Mouse (Mus musculus) testis, adult 2 months (tissue): ENCODE measurements around the gene Pitpna. TPM values are rescaled to one million over a fixed set of nuclear protein-coding genes. Genes with fewer than 3 reads are reported as not detected.

ENCODE experiments used
- H3K27ac ChIP-seq: fragments of 200-500 bp; 2 replicates; pipeline ENCODE4 v1.5.1; 2012; ENCODE audit warnings: low read depth, low read length; ENCODE audit not compliant: control insufficient read depth, insufficient read depth
- H3K27me3 ChIP-seq: fragments of 200-500 bp; 2 replicates; pipeline ENCODE4 v1.6.1; 2012; ENCODE audit warnings: mild to moderate bottlenecking, low read length, moderate library complexity; ENCODE audit not compliant: control insufficient read depth, insufficient read depth
- H3K36me3 ChIP-seq: fragments of 200-500 bp; 2 replicates; pipeline ENCODE4 v1.6.1; 2012; ENCODE audit warnings: mild to moderate bottlenecking, low read length; ENCODE audit not compliant: control insufficient read depth, insufficient read depth
- H3K4me1 ChIP-seq: fragments of 200-500 bp; 2 replicates; pipeline ENCODE4 v1.6.1; 2012; ENCODE audit warnings: low read length; ENCODE audit not compliant: control insufficient read depth, insufficient read depth
- H3K4me3 ChIP-seq: fragments of 200-500 bp; 2 replicates; pipeline ENCODE4 v1.5.1; 2012; ENCODE audit warnings: low read depth, mild to moderate bottlenecking, low read length, moderate library complexity, mixed read lengths; ENCODE audit not compliant: control insufficient read depth
- CTCF ChIP-seq: fragments of 200-500 bp; IDR thresholded peaks from 2 replicates; pipeline ENCODE4 v1.5.1; 2012; ENCODE audit warnings: low read depth, mild to moderate bottlenecking, inconsistent platforms, low read length, moderate library complexity; ENCODE audit not compliant: control insufficient read depth, insufficient read depth, insufficient replicate concordance
- POLR2A ChIP-seq: fragments of 200-500 bp; IDR thresholded peaks from 2 replicates; pipeline ENCODE4 v1.6.1; 2012; ENCODE audit warnings: low read depth, mild to moderate bottlenecking, inconsistent platforms, low read length, moderate library complexity; ENCODE audit not compliant: control insufficient read depth
- polyA plus RNA-seq: library from polyadenylated mRNA; depleted of rRNA; stranded (reverse); fragments of >200 nt; gene quantifications from 2 replicates; pipeline ENCODE4 v1.2.3, GENCODE M21; 2012

Pitpna gene
- polyA plus RNA-seq, 1 experiment: 41.3 TPM

GRCm38 (mm10) chr11:75585061-75585460 is 2.8 kb upstream of the Pitpna start:
- Histone ChIP-seq H3K4me3 (no peak overlapping the region), H3K27me3 (no peaks in the 10 kb centered on the region), H3K36me3 (no peaks in the 10 kb centered on the region), H3K4me1 (peaks cover 9% of the 10 kb centered on the region), H3K27ac (no peak overlapping the region)
- TF ChIP-seq POLR2A (no peak), CTCF (no peak)

- no peak overlapping the region for H3K4me3 ChIP-seq
- no peaks in the 10 kb centered on the region for H3K27me3 ChIP-seq
- TF ChIP-seq CTCF (no peak), POLR2A (no peak)
- H3K27ac ChIP-seq: no peak overlapping the region
- peaks cover 9% of the 10 kb centered on the region for H3K4me1 ChIP-seq
- no peaks in the 10 kb centered on the region for H3K36me3 ChIP-seq
These were observed 1.9 kb upstream of the Pitpna start for GRCm38 (mm10) chr11:75585978-75586377.

GRCm38 (mm10) chr11:75586963-75587362 is 934 bp upstream of the Pitpna start:
- H3K27ac ChIP-seq: no peak overlapping the region
- no peak overlapping the region; the same call in 1 of the 2 replicates for H3K4me3 ChIP-seq
- H3K27me3 ChIP-seq: no peaks in the 10 kb centered on the region
- TF ChIP-seq CTCF: no peak
- no peak for TF ChIP-seq POLR2A
- H3K4me1 ChIP-seq: peaks cover 9% of the 10 kb centered on the region
- H3K36me3 ChIP-seq: no peaks in the 10 kb centered on the region

GRCm38 (mm10) chr11:75588285-75588941 is 516 bp downstream of the Pitpna start:
- peak overlapping the region; percentile 2 for H3K27ac ChIP-seq
- no peaks in the 10 kb centered on the region for H3K27me3 ChIP-seq
- TF ChIP-seq POLR2A (peak; percentile 44; the same call in 1 of the 2 replicates), CTCF (no peak)
- peaks cover 9% of the 10 kb centered on the region for H3K4me1 ChIP-seq
- no peaks in the 10 kb centered on the region for H3K36me3 ChIP-seq
- peak overlapping the region; percentile 85 for H3K4me3 ChIP-seq

GRCm38 (mm10) chr11:75592612-75593011 is 4.7 kb downstream of the Pitpna start:
- no peaks in the 10 kb centered on the region for H3K27me3 ChIP-seq
- no peak overlapping the region for H3K27ac ChIP-seq
- H3K4me1 ChIP-seq: peaks cover 7% of the 10 kb centered on the region
- no peak for TF ChIP-seq POLR2A
- TF ChIP-seq CTCF: no peak
- H3K36me3 ChIP-seq: no peaks in the 10 kb centered on the region; the same call in 1 of the 2 replicates
- peak overlapping the region; percentile 84 for H3K4me3 ChIP-seq

GRCm38 (mm10) chr11:75594431-75594830 is 6.5 kb downstream of the Pitpna start:
- peak overlapping the region; percentile 56 for H3K27ac ChIP-seq
- no peaks in the 10 kb centered on the region; the same call in 1 of the 2 replicates for H3K4me1 ChIP-seq
- H3K27me3 ChIP-seq: no peaks in the 10 kb centered on the region
- peak; percentile 26; the same call in 1 of the 2 replicates for TF ChIP-seq POLR2A
- no peak for TF ChIP-seq CTCF
- peak overlapping the region; percentile 84 for H3K4me3 ChIP-seq
- no peaks in the 10 kb centered on the region; the same call in 1 of the 2 replicates for H3K36me3 ChIP-seq

- TF ChIP-seq CTCF (no peak), POLR2A (no peak)
- peaks cover 1% of the 10 kb centered on the region for H3K36me3 ChIP-seq
These were observed 7.5 kb downstream of the Pitpna start for GRCm38 (mm10) chr11:75595404-75595803.

GRCm38 (mm10) chr11:75595816-75596215 is 7.9 kb downstream of the Pitpna start:
- Histone ChIP-seq H3K4me1 (no peaks in the 10 kb centered on the region; the same call in 1 of the 2 replicates), H3K36me3 (peaks cover 1% of the 10 kb centered on the region), H3K27me3 (no peaks in the 10 kb centered on the region), H3K27ac (no peak overlapping the region), H3K4me3 (peak overlapping the region; percentile 84)
- TF ChIP-seq CTCF (no peak), POLR2A (no peak)

More at GRCm38 (mm10) chr11:75595404-75595803, 7.5 kb downstream of the Pitpna start:
- H3K27ac ChIP-seq: no peak overlapping the region
- no peaks in the 10 kb centered on the region; the same call in 1 of the 2 replicates for H3K4me1 ChIP-seq
- H3K27me3 ChIP-seq: no peaks in the 10 kb centered on the region
- peak overlapping the region; percentile 84 for H3K4me3 ChIP-seq
